Mouse (Mus musculus): ENCODE results near the gene Nsun2.

DNA sequence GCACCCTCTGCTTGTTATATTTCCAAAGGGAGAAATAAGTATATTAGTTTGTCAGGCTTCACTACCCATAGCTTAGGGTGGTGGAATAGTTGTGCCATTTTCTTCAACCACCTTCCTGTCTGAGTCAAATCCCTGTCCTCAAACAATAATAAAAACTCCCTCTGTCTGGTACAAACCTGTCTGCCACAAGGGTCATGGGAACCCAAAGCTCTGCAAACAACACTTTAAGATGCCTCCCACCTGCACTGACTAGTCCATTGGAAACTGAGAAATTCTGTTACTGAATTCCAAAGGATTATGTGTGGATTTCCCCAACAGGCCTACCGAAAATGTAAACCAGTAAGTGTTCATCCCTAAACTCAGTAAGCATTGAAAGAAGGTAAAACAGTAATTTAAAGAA is 71.1 kb downstream of the Nsun2 start:
- TF ChIP-seq CTCF (IDR thresholded peaks at IDR 0.05; ENCODE audit: borderline replicate concordance, control insufficient read depth, extremely low read depth, insufficient read depth, low read length, poor library complexity), result no peak
- no peak for TF ChIP-seq POLR2A (IDR thresholded peaks at IDR 0.05; ENCODE audit: control insufficient read depth, extremely low read depth, insufficient read depth, low read length, poor library complexity)
